Mouse (Mus musculus): Measurements from ENCODE around the gene Atf5. TPM values are rescaled to one million over a fixed set of nuclear protein-coding genes. Genes with fewer than 3 reads are reported as not detected.

Atf5 gene
- polyA plus RNA-seq, 1 experiment from 2014 or later = 3.4 TPM

GRCm38 (mm10) chr7:44818164-44818563 lies 1.7 kb upstream of the Atf5 start:
- H3K27me3 ChIP-seq (replicated peaks; ENCODE audit: control insufficient read depth, insufficient read depth, low read length) = no peaks in the 10 kb centered on the region
- no peaks in the 10 kb centered on the region for H3K36me3 ChIP-seq (ENCODE audit: control insufficient read depth, insufficient read depth)
- H3K4me1 ChIP-seq (replicated peaks; ENCODE audit: control insufficient read depth, insufficient read depth, low read length) = peaks cover 45% of the 10 kb centered on the region
- peak overlapping the region; percentile 88 for H3K4me3 ChIP-seq (replicated peaks; ENCODE audit: low read length)
- 0 out of 2 replicates have a peak overlapping the region, but pooled peaks have one; percentile 27 for H3K27ac ChIP-seq (ENCODE audit: low read length)
- whole genome bisulfite sequencing = 14% methylated on average over 2 of the region's 2 CpGs
- H3K9ac ChIP-seq (replicated peaks; ENCODE audit: low read depth, low read length) = peak overlapping the region; percentile 91; the same call in 1 of the 2 replicates
- no peaks in the 10 kb centered on the region for H3K9me3 ChIP-seq (ENCODE audit: control insufficient read depth, low read length)
- ATAC-seq = no peak
- H3K4me2 ChIP-seq (ENCODE audit: low read length) = peak overlapping the region; percentile 80

- Histone ChIP-seq H3K4me3 (replicated peaks; ENCODE audit: low read length) (peak overlapping the region; percentile 88), H3K27ac (ENCODE audit: low read length) (no peak overlapping the region), H3K4me1 (replicated peaks; ENCODE audit: control insufficient read depth, insufficient read depth, low read length) (peaks cover 42% of the 10 kb centered on the region), H3K9ac (replicated peaks; ENCODE audit: low read depth, low read length) (peak overlapping the region; percentile 91), H3K27me3 (replicated peaks; ENCODE audit: control insufficient read depth, insufficient read depth, low read length) (no peaks in the 10 kb centered on the region), H3K9me3 (ENCODE audit: control insufficient read depth, low read length) (no peaks in the 10 kb centered on the region), H3K36me3 (ENCODE audit: control insufficient read depth, insufficient read depth) (no peaks in the 10 kb centered on the region), H3K4me2 (ENCODE audit: low read length) (peak overlapping the region; percentile 80)
- ATAC-seq = no peak
- WGBS = 27% methylated on average over 3 of the region's 3 CpGs
Observed at GRCm38 (mm10) chr7:44817441-44817840, 983 bp upstream of the Atf5 start.

- H3K4me2 ChIP-seq (ENCODE audit: low read length) = peak within 1 kb of the TSS; percentile 80
- H3K9ac ChIP-seq (replicated peaks; ENCODE audit: low read depth, low read length) = peak within 1 kb of the TSS; percentile 91
- peaks cover 42% of the 10 kb centered on the region for H3K4me1 ChIP-seq (replicated peaks; ENCODE audit: control insufficient read depth, insufficient read depth, low read length)
- H3K4me3 ChIP-seq (replicated peaks; ENCODE audit: low read length) = peak within 1 kb of the TSS; percentile 88
- H3K27ac ChIP-seq (ENCODE audit: low read length) = peak within 1 kb of the TSS; percentile 89
- no peaks in the 10 kb centered on the region for H3K36me3 ChIP-seq (ENCODE audit: control insufficient read depth, insufficient read depth)
- H3K27me3 ChIP-seq (replicated peaks; ENCODE audit: control insufficient read depth, insufficient read depth, low read length) = no peaks in the 10 kb centered on the region
- ATAC-seq = peak; percentile 92
- no peaks in the 10 kb centered on the region for H3K9me3 ChIP-seq (ENCODE audit: control insufficient read depth, low read length)
- under 1% methylated on average over 62 of the region's 62 CpGs for WGBS
Observed at GRCm38 (mm10) chr7:44815721-44816469, 563 bp downstream of the Atf5 start, which contains the start of the genes Nup62 and Il4i1. Gene Nup62, plus strand, starts transcription at chr7:44816088. Gene Il4i1, plus strand, starts transcription at chr7:44816387.

GRCm38 (mm10) chr7:44814952-44815553 lies 1.4 kb downstream of the Atf5 start:
- Histone ChIP-seq H3K4me2 (ENCODE audit: low read length) (peak overlapping the region; percentile 51), H3K9me3 (ENCODE audit: control insufficient read depth, low read length) (no peaks in the 10 kb centered on the region), H3K9ac (replicated peaks; ENCODE audit: low read depth, low read length) (peak overlapping the region; percentile 22), H3K36me3 (ENCODE audit: control insufficient read depth, insufficient read depth) (no peaks in the 10 kb centered on the region), H3K27ac (ENCODE audit: low read length) (peak overlapping the region; percentile 48), H3K27me3 (replicated peaks; ENCODE audit: control insufficient read depth, insufficient read depth, low read length) (no peaks in the 10 kb centered on the region), H3K4me3 (replicated peaks; ENCODE audit: low read length) (peak overlapping the region; percentile 88), H3K4me1 (replicated peaks; ENCODE audit: control insufficient read depth, insufficient read depth, low read length) (peaks cover 39% of the 10 kb centered on the region)
- 21% methylated on average over 14 of the region's 14 CpGs for WGBS
- ATAC-seq = no peak

- H3K4me3 ChIP-seq (replicated peaks; ENCODE audit: low read length) = no peak overlapping the region
- no peaks in the 10 kb centered on the region for H3K27me3 ChIP-seq (replicated peaks; ENCODE audit: control insufficient read depth, insufficient read depth, low read length)
- no peak overlapping the region for H3K4me2 ChIP-seq (ENCODE audit: low read length)
- no peaks in the 10 kb centered on the region for H3K36me3 ChIP-seq (ENCODE audit: control insufficient read depth, insufficient read depth)
- WGBS = 86% methylated on average over 4 of the region's 4 CpGs
- ATAC-seq = no peak
- no peak overlapping the region for H3K9ac ChIP-seq (replicated peaks; ENCODE audit: low read depth, low read length)
- H3K4me1 ChIP-seq (replicated peaks; ENCODE audit: control insufficient read depth, insufficient read depth, low read length) = peaks cover 33% of the 10 kb centered on the region
- no peak overlapping the region for H3K27ac ChIP-seq (ENCODE audit: low read length)
- H3K9me3 ChIP-seq (ENCODE audit: control insufficient read depth, low read length) = no peaks in the 10 kb centered on the region
Observed at GRCm38 (mm10) chr7:44814423-44814822, 2.0 kb downstream of the Atf5 start.

GRCm38 (mm10) chr7:44813985-44814384 lies 2.5 kb downstream of the Atf5 start:
- peaks cover 28% of the 10 kb centered on the region for H3K4me1 ChIP-seq (replicated peaks; ENCODE audit: control insufficient read depth, insufficient read depth, low read length)
- H3K9me3 ChIP-seq (ENCODE audit: control insufficient read depth, low read length) = no peaks in the 10 kb centered on the region
- no peak overlapping the region for H3K4me3 ChIP-seq (replicated peaks; ENCODE audit: low read length)
- no peak overlapping the region for H3K9ac ChIP-seq (replicated peaks; ENCODE audit: low read depth, low read length)
- WGBS = 87% methylated on average over 3 of the region's 3 CpGs
- no peaks in the 10 kb centered on the region for H3K36me3 ChIP-seq (ENCODE audit: control insufficient read depth, insufficient read depth)
- H3K27ac ChIP-seq (ENCODE audit: low read length) = no peak overlapping the region
- no peaks in the 10 kb centered on the region for H3K27me3 ChIP-seq (replicated peaks; ENCODE audit: control insufficient read depth, insufficient read depth, low read length)
- H3K4me2 ChIP-seq (ENCODE audit: low read length) = no peak overlapping the region
- no peak for ATAC-seq

- H3K36me3 ChIP-seq (ENCODE audit: control insufficient read depth, insufficient read depth) = no peaks in the 10 kb centered on the region
- WGBS = 92% methylated on average over 20 of the region's 20 CpGs
- H3K9ac ChIP-seq (replicated peaks; ENCODE audit: low read depth, low read length) = no peak overlapping the region
- peaks cover 16% of the 10 kb centered on the region for H3K4me1 ChIP-seq (replicated peaks; ENCODE audit: control insufficient read depth, insufficient read depth, low read length)
- no peak for ATAC-seq
- no peak overlapping the region for H3K4me2 ChIP-seq (ENCODE audit: low read length)
- no peaks in the 10 kb centered on the region for H3K27me3 ChIP-seq (replicated peaks; ENCODE audit: control insufficient read depth, insufficient read depth, low read length)
- H3K9me3 ChIP-seq (ENCODE audit: control insufficient read depth, low read length) = no peaks in the 10 kb centered on the region
- H3K27ac ChIP-seq (ENCODE audit: low read length) = no peak overlapping the region
- no peak overlapping the region for H3K4me3 ChIP-seq (replicated peaks; ENCODE audit: low read length)
Observed at GRCm38 (mm10) chr7:44812651-44813325, 3.7 kb downstream of the Atf5 start.

- 91% methylated on average over 7 of the region's 7 CpGs for WGBS
- H3K4me2 ChIP-seq (ENCODE audit: low read length) = no peak overlapping the region
- H3K9me3 ChIP-seq (ENCODE audit: control insufficient read depth, low read length) = no peaks in the 10 kb centered on the region
- H3K9ac ChIP-seq (replicated peaks; ENCODE audit: low read depth, low read length) = no peak overlapping the region
- peaks cover 7% of the 10 kb centered on the region for H3K4me1 ChIP-seq (replicated peaks; ENCODE audit: control insufficient read depth, insufficient read depth, low read length)
- no peak overlapping the region for H3K4me3 ChIP-seq (replicated peaks; ENCODE audit: low read length)
- H3K36me3 ChIP-seq (ENCODE audit: control insufficient read depth, insufficient read depth) = no peaks in the 10 kb centered on the region
- H3K27ac ChIP-seq (ENCODE audit: low read length) = no peak overlapping the region
- no peak for ATAC-seq
- H3K27me3 ChIP-seq (replicated peaks; ENCODE audit: control insufficient read depth, insufficient read depth, low read length) = no peaks in the 10 kb centered on the region
Observed at GRCm38 (mm10) chr7:44810819-44811557, 5.5 kb downstream of the Atf5 start.

GRCm38 (mm10) chr7:44810365-44810764 lies 6.1 kb downstream of the Atf5 start:
- H3K4me1 ChIP-seq (replicated peaks; ENCODE audit: control insufficient read depth, insufficient read depth, low read length) = peaks cover 6% of the 10 kb centered on the region

More at GRCm38 (mm10) chr7:44810365-44810764, 6.1 kb downstream of the Atf5 start:
- H3K27ac ChIP-seq (ENCODE audit: low read length) = no peak overlapping the region
- H3K27me3 ChIP-seq (replicated peaks; ENCODE audit: control insufficient read depth, insufficient read depth, low read length) = no peaks in the 10 kb centered on the region
- no peak overlapping the region for H3K9ac ChIP-seq (replicated peaks; ENCODE audit: low read depth, low read length)
- H3K4me2 ChIP-seq (ENCODE audit: low read length) = no peak overlapping the region
- WGBS = 72% methylated on average over 4 of the region's 4 CpGs
- no peaks in the 10 kb centered on the region for H3K36me3 ChIP-seq (ENCODE audit: control insufficient read depth, insufficient read depth)
- H3K4me3 ChIP-seq (replicated peaks; ENCODE audit: low read length) = no peak overlapping the region
- no peaks in the 10 kb centered on the region for H3K9me3 ChIP-seq (ENCODE audit: control insufficient read depth, low read length)
- ATAC-seq = no peak

All from forebrain, embryonic 16.5 days (tissue).